Mouse (Mus musculus) testis, postnatal 14 days (tissue): ENCODE data around the gene Iqcc.
A peak's percentile ranks its signal among the peaks of the same experiment; 100 is the strongest.

Experiments used
- DNase-seq: peaks from one replicate; pipeline ENCODE4 v3.0.0; 2021; ENCODE audit warnings: low spot score

Iqcc gene

GRCm38 (mm10) chr4:129618786-129619691, at the start of gene Iqcc:
Iqcc (minus strand) TSS chr4:129619099.
- peak; percentile 94 for DNase-seq

- DNase-seq: no peak
Measured at GRCm38 (mm10) chr4:129662255-129662813, 43.4 kb upstream of the Iqcc start.

- no peak for DNase-seq
Measured at GRCm38 (mm10) chr4:129661584-129661983, 42.7 kb upstream of the Iqcc start.

GRCm38 (mm10) chr4:129654770-129655169, 35.9 kb upstream of the Iqcc start:
- no peak for DNase-seq

GRCm38 (mm10) chr4:129650359-129650758, 31.5 kb upstream of the Iqcc start:
- no peak for DNase-seq

- DNase-seq: no peak
Measured at GRCm38 (mm10) chr4:129648656-129649055, 29.8 kb upstream of the Iqcc start.

GRCm38 (mm10) chr4:129645204-129645603, 26.3 kb upstream of the Iqcc start:
- no peak for DNase-seq

GRCm38 (mm10) chr4:129641756-129642155, 22.9 kb upstream of the Iqcc start:
- DNase-seq: no peak

GRCm38 (mm10) chr4:129640638-129641467, 22.0 kb upstream of the Iqcc start, which contains the start of gene Txlna:
Txlna (minus strand) TSS chr4:129641065.
- DNase-seq: peak; percentile 97

GRCm38 (mm10) chr4:129640101-129640637, 21.3 kb upstream of the Iqcc start:
- DNase-seq: peak; percentile 50

GRCm38 (mm10) chr4:129639221-129639620, 20.3 kb upstream of the Iqcc start:
- no peak for DNase-seq

- no peak for DNase-seq
Measured at GRCm38 (mm10) chr4:129633852-129634251, 15.0 kb upstream of the Iqcc start.

- no peak for DNase-seq
Measured at GRCm38 (mm10) chr4:129631867-129632266, 13.0 kb upstream of the Iqcc start.

GRCm38 (mm10) chr4:129630944-129631343, 12.0 kb upstream of the Iqcc start:
- DNase-seq: no peak

- no peak for DNase-seq
Measured at GRCm38 (mm10) chr4:129626035-129626434, 7.1 kb upstream of the Iqcc start.

GRCm38 (mm10) chr4:129625496-129625895, 6.6 kb upstream of the Iqcc start:
- DNase-seq: no peak

- DNase-seq: no peak
Measured at GRCm38 (mm10) chr4:129625029-129625370, 6.1 kb upstream of the Iqcc start.

- DNase-seq: peak; percentile 80
Measured at GRCm38 (mm10) chr4:129624281-129625028, 5.6 kb upstream of the Iqcc start.

GRCm38 (mm10) chr4:129623681-129624091, 4.8 kb upstream of the Iqcc start, which contains the start of gene Ccdc28b:
Ccdc28b (minus strand) TSS chr4:129623947.
- no peak for DNase-seq

- DNase-seq: no peak
Measured at GRCm38 (mm10) chr4:129622803-129623535, 4.1 kb upstream of the Iqcc start.
